Comparison of ENCODE assay signal across 8 mouse cellular contexts in genomic region chr7:133114847-133115470, GRCm38 (mm10). TPM values are rescaled to one million over a fixed set of nuclear protein-coding genes. Genes with fewer than 3 reads are reported as not detected.
A peak's percentile ranks its signal among the peaks of the same experiment; 100 is the strongest.
DNase-seq lines count a peak whose midpoint lies in the region; ATAC-seq and TF ChIP-seq lines count a peak whose summit lies in the region.

No protein-coding gene starts in this region.

- TF ChIP-seq CTCF in midbrain, postnatal 0 days (IDR thresholded peaks at IDR 0.05): no peak

- peak overlapping the region; percentile 40 for H3K4me2 ChIP-seq in embryonic facial prominence, embryonic 12.5 days (replicated peaks)
- H3K4me2 ChIP-seq in hindbrain, embryonic 13.5 days: peak overlapping the region; percentile 40
- peak overlapping the region; percentile 39 for H3K4me2 ChIP-seq in limb, embryonic 15.5 days
- H3K4me2 ChIP-seq in midbrain, postnatal 0 days (ENCODE audit: low read depth, low read length, poor library complexity, severe bottlenecking): peak overlapping the region; percentile 26

- no peak overlapping the region; the same call in 1 of the 2 replicates for H3K27ac ChIP-seq in embryonic facial prominence, embryonic 12.5 days
- H3K27ac ChIP-seq in hindbrain, embryonic 13.5 days: no peak overlapping the region
- no peak overlapping the region; the same call in 1 of the 2 replicates for H3K27ac ChIP-seq in limb, embryonic 15.5 days
- no peak overlapping the region for H3K27ac ChIP-seq in midbrain, postnatal 0 days (ENCODE audit: low read depth, low read length)

- ATAC-seq in embryonic facial prominence, embryonic 12.5 days (ENCODE audit: insufficient number of reproducible peaks, insufficient read depth, low FRiP score, low TSS enrichment): no peak
- no peak for ATAC-seq in hindbrain, embryonic 13.5 days (ENCODE audit: low FRiP score)
- ATAC-seq in limb, embryonic 15.5 days (ENCODE audit: insufficient number of reproducible peaks, low FRiP score, low TSS enrichment, low read depth): no peak
- no peak for ATAC-seq in midbrain, postnatal 0 days (ENCODE audit: low FRiP score)

- 13% methylated on average over 20 of the region's 20 CpGs for WGBS in embryonic facial prominence, embryonic 12.5 days
- 18% methylated on average over 20 of the region's 20 CpGs for WGBS in hindbrain, embryonic 13.5 days
- 16% methylated on average over 20 of the region's 20 CpGs for WGBS in limb, embryonic 15.5 days
- WGBS in midbrain, postnatal 0 days: 22% methylated on average over 20 of the region's 20 CpGs

- no peaks in the 10 kb centered on the region for H3K9me3 ChIP-seq in embryonic facial prominence, embryonic 12.5 days
- no peaks in the 10 kb centered on the region for H3K9me3 ChIP-seq in hindbrain, embryonic 13.5 days
- no peaks in the 10 kb centered on the region for H3K9me3 ChIP-seq in limb, embryonic 15.5 days
- H3K9me3 ChIP-seq in midbrain, postnatal 0 days (ENCODE audit: low read length): no peaks in the 10 kb centered on the region

- H3K4me3 ChIP-seq in embryonic facial prominence, embryonic 12.5 days: 0 out of 2 replicates have a peak overlapping the region, but pooled peaks have one; percentile 2
- no peak overlapping the region for H3K4me3 ChIP-seq in hindbrain, embryonic 13.5 days
- H3K4me3 ChIP-seq in limb, embryonic 15.5 days: 0 out of 2 replicates have a peak overlapping the region, but pooled peaks have one; percentile 5
- no peak overlapping the region for H3K4me3 ChIP-seq in midbrain, postnatal 0 days (ENCODE audit: low read depth, low read length)

- peak; percentile 96 for DNase-seq in heart, adult 11 months
- no peak for DNase-seq in heart, adult 8-10 months (ENCODE audit: low spot score)
- DNase-seq in midbrain, postnatal 0 days (ENCODE audit: low spot score): no peak
- no peak for DNase-seq in right cerebral cortex, postnatal 4 days
- DNase-seq in layer of hippocampus, adult 9-11 months: no peak

- no peaks in the 10 kb centered on the region for H3K27me3 ChIP-seq in embryonic facial prominence, embryonic 12.5 days
- H3K27me3 ChIP-seq in hindbrain, embryonic 13.5 days: no peaks in the 10 kb centered on the region
- no peaks in the 10 kb centered on the region for H3K27me3 ChIP-seq in limb, embryonic 15.5 days
- H3K27me3 ChIP-seq in midbrain, postnatal 0 days (ENCODE audit: insufficient read depth, low read length): no peaks in the 10 kb centered on the region

- H3K36me3 ChIP-seq in embryonic facial prominence, embryonic 12.5 days: no peaks in the 10 kb centered on the region; the same call in 1 of the 2 replicates
- no peaks in the 10 kb centered on the region for H3K36me3 ChIP-seq in hindbrain, embryonic 13.5 days
- H3K36me3 ChIP-seq in limb, embryonic 15.5 days: no peaks in the 10 kb centered on the region
- no peaks in the 10 kb centered on the region for H3K36me3 ChIP-seq in midbrain, postnatal 0 days (ENCODE audit: insufficient read depth, low read length)

- peaks cover 83% of the 10 kb centered on the region for H3K4me1 ChIP-seq in embryonic facial prominence, embryonic 12.5 days
- H3K4me1 ChIP-seq in hindbrain, embryonic 13.5 days (replicated peaks): peaks cover 91% of the 10 kb centered on the region
- H3K4me1 ChIP-seq in limb, embryonic 15.5 days: peaks cover 73% of the 10 kb centered on the region
- H3K4me1 ChIP-seq in midbrain, postnatal 0 days (ENCODE audit: insufficient read depth, low read length): peaks cover 4% of the 10 kb centered on the region; the same call in 1 of the 2 replicates

- no peak overlapping the region for H3K9ac ChIP-seq in embryonic facial prominence, embryonic 12.5 days
- peak overlapping the region; percentile 49 for H3K9ac ChIP-seq in hindbrain, embryonic 13.5 days
- no peak overlapping the region for H3K9ac ChIP-seq in limb, embryonic 15.5 days
- no peak overlapping the region for H3K9ac ChIP-seq in midbrain, postnatal 0 days (replicated peaks; ENCODE audit: low read length, poor library complexity, severe bottlenecking)

RNA-seq across cellular contexts. Expression of gene Fgfr2, which starts 8.2 kb away (rescaled TPM):
- total RNA-seq in heart, adult 8-10 months (2022): 1 to 10 TPM; 1.1 to 1.9 (median 1.4) TPM
- polyA plus RNA-seq in embryonic facial prominence, embryonic 12.5 days (2016; fragmentation: Nextera tagmentation; extraction: Ambion mirVana): 121 and 122 TPM in 2 replicates
- polyA plus RNA-seq in hindbrain, embryonic 13.5 days (2015; fragmentation: Nextera tagmentation; extraction: Ambion mirVana): 26.3 and 33.9 TPM in 2 replicates
- polyA plus RNA-seq in limb, embryonic 15.5 days (2015; fragmentation: Nextera tagmentation; extraction: Ambion mirVana): 97.8 and 101 TPM in 2 replicates
- total RNA-seq in midbrain, postnatal 0 days (2014; rRNA removed): 32.6 and 37.2 TPM in 2 replicates
- polyA plus RNA-seq in midbrain, postnatal 0 days (2015; fragmentation: Nextera tagmentation; extraction: Ambion mirVana): 10.7 and 12.1 TPM in 2 replicates

RNA-seq across cellular contexts. Expression of gene Ctbp2, which starts 9.2 kb away (rescaled TPM):
- total RNA-seq in heart, adult 8-10 months (2022): 10 to 100 TPM; 24.9 to 28.1 (median 27.6) TPM
- 101 and 114 TPM in 2 replicates for polyA plus RNA-seq in embryonic facial prominence, embryonic 12.5 days (2016; fragmentation: Nextera tagmentation; extraction: Ambion mirVana)
- polyA plus RNA-seq in hindbrain, embryonic 13.5 days (2015; fragmentation: Nextera tagmentation; extraction: Ambion mirVana): 82.8 and 85.6 TPM in 2 replicates
- 47.4 and 56.3 TPM in 2 replicates for polyA plus RNA-seq in limb, embryonic 15.5 days (2015; fragmentation: Nextera tagmentation; extraction: Ambion mirVana)
- total RNA-seq in midbrain, postnatal 0 days (2014; rRNA removed): 58.6 and 64.8 TPM in 2 replicates
- 25.9 and 29.1 TPM in 2 replicates for polyA plus RNA-seq in midbrain, postnatal 0 days (2015; fragmentation: Nextera tagmentation; extraction: Ambion mirVana)

Comparison
In these comparisons a context has a peak if more than half of its experiments do, and no peak if none do; other contexts are left out.
1. H3K4me3 ChIP-seq: peak in embryonic facial prominence, embryonic 12.5 days (single experiment) and limb, embryonic 15.5 days (single experiment); none in hindbrain, embryonic 13.5 days (single experiment) and midbrain, postnatal 0 days (single experiment).
2. Peak in every context shown above with its lines, with median percentiles within 50 percentile points of each other: H3K4me2 ChIP-seq.